Mouse (Mus musculus): Measurements from ENCODE around the gene Prkd1.

Gene Prkd1

GRCm38 (mm10) chr12:50546394-50546793 lies 102.5 kb downstream of the Prkd1 start:
- Histone ChIP-seq H3K27me3 (ENCODE audit: insufficient read depth, low read length) (no peaks in the 10 kb centered on the region), H3K4me1 (replicated peaks; ENCODE audit: low read depth, low read length) (no peaks in the 10 kb centered on the region), H3K4me3 (replicated peaks; ENCODE audit: low read length) (no peak overlapping the region), H3K9me3 (ENCODE audit: low read length) (no peaks in the 10 kb centered on the region), H3K36me3 (ENCODE audit: insufficient read depth, low read length) (no peaks in the 10 kb centered on the region)
- no peak for TF ChIP-seq CTCF (conservative IDR thresholded peaks at IDR 0.05; ENCODE audit: low read length)
- TF ChIP-seq POU5F1 (IDR thresholded peaks at IDR 0.05; ENCODE audit: borderline replicate concordance, low read length): no peak
- no peak for TF ChIP-seq NANOG (IDR thresholded peaks at IDR 0.05; ENCODE audit: borderline replicate concordance, low read length)

GRCm38 (mm10) chr12:50545610-50545919 lies 103.3 kb downstream of the Prkd1 start:
- no peaks in the 10 kb centered on the region for H3K36me3 ChIP-seq (ENCODE audit: insufficient read depth, low read length)
- H3K9me3 ChIP-seq (ENCODE audit: low read length): no peaks in the 10 kb centered on the region
- H3K4me3 ChIP-seq (replicated peaks; ENCODE audit: low read length): no peak overlapping the region
- no peaks in the 10 kb centered on the region for H3K27me3 ChIP-seq (ENCODE audit: insufficient read depth, low read length)
- TF ChIP-seq NANOG (IDR thresholded peaks at IDR 0.05; ENCODE audit: borderline replicate concordance, low read length): no peak
- no peak for TF ChIP-seq CTCF (conservative IDR thresholded peaks at IDR 0.05; ENCODE audit: low read length)
- no peak for TF ChIP-seq POU5F1 (IDR thresholded peaks at IDR 0.05; ENCODE audit: borderline replicate concordance, low read length)
- no peaks in the 10 kb centered on the region for H3K4me1 ChIP-seq (replicated peaks; ENCODE audit: low read depth, low read length)

- TF ChIP-seq POU5F1 (IDR thresholded peaks at IDR 0.05; ENCODE audit: borderline replicate concordance, low read length) (no peak), NANOG (IDR thresholded peaks at IDR 0.05; ENCODE audit: borderline replicate concordance, low read length) (no peak), CTCF (conservative IDR thresholded peaks at IDR 0.05; ENCODE audit: low read length) (no peak)
- Histone ChIP-seq H3K4me1 (replicated peaks; ENCODE audit: low read depth, low read length) (no peaks in the 10 kb centered on the region), H3K4me3 (replicated peaks; ENCODE audit: low read length) (no peak overlapping the region), H3K36me3 (ENCODE audit: insufficient read depth, low read length) (no peaks in the 10 kb centered on the region), H3K9me3 (ENCODE audit: low read length) (no peaks in the 10 kb centered on the region), H3K27me3 (ENCODE audit: insufficient read depth, low read length) (no peaks in the 10 kb centered on the region)
Observed at GRCm38 (mm10) chr12:50544855-50545609, 103.9 kb downstream of the Prkd1 start.

- TF ChIP-seq POU5F1 (IDR thresholded peaks at IDR 0.05; ENCODE audit: borderline replicate concordance, low read length) (no peak), CTCF (conservative IDR thresholded peaks at IDR 0.05; ENCODE audit: low read length) (no peak), NANOG (IDR thresholded peaks at IDR 0.05; ENCODE audit: borderline replicate concordance, low read length) (no peak)
Observed at GRCm38 (mm10) chr12:50540793-50541192, 108.1 kb downstream of the Prkd1 start.

GRCm38 (mm10) chr12:50538296-50538965 lies 110.5 kb downstream of the Prkd1 start:
- no peak for TF ChIP-seq CTCF (conservative IDR thresholded peaks at IDR 0.05; ENCODE audit: low read length)
- TF ChIP-seq POU5F1 (IDR thresholded peaks at IDR 0.05; ENCODE audit: borderline replicate concordance, low read length): no peak
- no peak for TF ChIP-seq NANOG (IDR thresholded peaks at IDR 0.05; ENCODE audit: borderline replicate concordance, low read length)
- no peaks in the 10 kb centered on the region for H3K4me1 ChIP-seq (replicated peaks; ENCODE audit: low read depth, low read length)
- H3K36me3 ChIP-seq (ENCODE audit: insufficient read depth, low read length): no peaks in the 10 kb centered on the region

More at GRCm38 (mm10) chr12:50540793-50541192, 108.1 kb downstream of the Prkd1 start:
- Histone ChIP-seq H3K4me3 (replicated peaks; ENCODE audit: low read length) (no peak overlapping the region), H3K36me3 (ENCODE audit: insufficient read depth, low read length) (no peaks in the 10 kb centered on the region), H3K27me3 (ENCODE audit: insufficient read depth, low read length) (no peaks in the 10 kb centered on the region), H3K4me1 (replicated peaks; ENCODE audit: low read depth, low read length) (no peaks in the 10 kb centered on the region), H3K9me3 (ENCODE audit: low read length) (no peaks in the 10 kb centered on the region)

GRCm38 (mm10) chr12:50537761-50538160 lies 111.1 kb downstream of the Prkd1 start:
- Histone ChIP-seq H3K36me3 (ENCODE audit: insufficient read depth, low read length) (no peaks in the 10 kb centered on the region), H3K4me3 (replicated peaks; ENCODE audit: low read length) (no peak overlapping the region), H3K4me1 (replicated peaks; ENCODE audit: low read depth, low read length) (no peaks in the 10 kb centered on the region), H3K9me3 (ENCODE audit: low read length) (no peaks in the 10 kb centered on the region), H3K27me3 (ENCODE audit: insufficient read depth, low read length) (no peaks in the 10 kb centered on the region)
- TF ChIP-seq POU5F1 (IDR thresholded peaks at IDR 0.05; ENCODE audit: borderline replicate concordance, low read length) (no peak), NANOG (IDR thresholded peaks at IDR 0.05; ENCODE audit: borderline replicate concordance, low read length) (no peak), CTCF (conservative IDR thresholded peaks at IDR 0.05; ENCODE audit: low read length) (no peak)

More at GRCm38 (mm10) chr12:50538296-50538965, 110.5 kb downstream of the Prkd1 start:
- Histone ChIP-seq H3K9me3 (ENCODE audit: low read length) (no peaks in the 10 kb centered on the region), H3K4me3 (replicated peaks; ENCODE audit: low read length) (no peak overlapping the region), H3K27me3 (ENCODE audit: insufficient read depth, low read length) (no peaks in the 10 kb centered on the region)

GRCm38 (mm10) chr12:50537006-50537405 lies 111.9 kb downstream of the Prkd1 start:
- Histone ChIP-seq H3K36me3 (ENCODE audit: insufficient read depth, low read length) (no peaks in the 10 kb centered on the region), H3K9me3 (ENCODE audit: low read length) (no peaks in the 10 kb centered on the region), H3K27me3 (ENCODE audit: insufficient read depth, low read length) (no peaks in the 10 kb centered on the region), H3K4me3 (replicated peaks; ENCODE audit: low read length) (no peak overlapping the region), H3K4me1 (replicated peaks; ENCODE audit: low read depth, low read length) (no peaks in the 10 kb centered on the region)
- TF ChIP-seq NANOG (IDR thresholded peaks at IDR 0.05; ENCODE audit: borderline replicate concordance, low read length) (no peak), CTCF (conservative IDR thresholded peaks at IDR 0.05; ENCODE audit: low read length) (no peak), POU5F1 (IDR thresholded peaks at IDR 0.05; ENCODE audit: borderline replicate concordance, low read length) (no peak)

- no peak overlapping the region for H3K4me3 ChIP-seq (replicated peaks; ENCODE audit: low read length)
- H3K4me1 ChIP-seq (replicated peaks; ENCODE audit: low read depth, low read length): no peaks in the 10 kb centered on the region
- no peaks in the 10 kb centered on the region for H3K9me3 ChIP-seq (ENCODE audit: low read length)
- no peaks in the 10 kb centered on the region for H3K36me3 ChIP-seq (ENCODE audit: insufficient read depth, low read length)
- H3K27me3 ChIP-seq (ENCODE audit: insufficient read depth, low read length): no peaks in the 10 kb centered on the region
- TF ChIP-seq NANOG (IDR thresholded peaks at IDR 0.05; ENCODE audit: borderline replicate concordance, low read length) (no peak), POU5F1 (IDR thresholded peaks at IDR 0.05; ENCODE audit: borderline replicate concordance, low read length) (no peak), CTCF (conservative IDR thresholded peaks at IDR 0.05; ENCODE audit: low read length) (no peak)
Observed at GRCm38 (mm10) chr12:50528633-50529032, 120.3 kb downstream of the Prkd1 start.

All from E14TG2a.4 (cell line).